Mouse (Mus musculus): Measurements from ENCODE around the gene Rpl7a. TPM values are rescaled to one million over a fixed set of nuclear protein-coding genes. Genes with fewer than 3 reads are reported as not detected.

The Rpl7a gene
- polyA plus RNA-seq, 1 experiment from 2014 or later: 639 TPM

DNA sequence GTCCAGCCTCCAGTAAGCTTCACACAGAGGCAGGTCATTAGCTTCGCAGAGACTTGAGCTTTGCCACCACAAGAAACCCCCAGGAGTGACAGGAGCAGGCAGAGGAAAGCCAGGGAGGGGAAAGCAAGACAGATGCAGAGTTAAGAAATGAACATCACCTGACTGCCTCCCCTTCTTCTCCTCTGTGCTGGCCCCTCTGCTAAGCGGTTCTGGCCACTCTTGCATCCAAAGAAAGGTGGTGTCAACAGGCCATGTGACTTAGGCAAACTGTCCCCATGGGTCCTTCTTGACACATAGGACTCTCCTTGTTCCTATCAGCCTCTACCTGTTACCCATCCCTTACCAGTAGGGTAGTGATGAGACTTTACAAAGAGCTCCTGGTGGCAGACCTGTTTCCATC, 4.6 kb upstream of the Rpl7a start:
- H3K9ac ChIP-seq: no peak overlapping the region
- no peak for ATAC-seq
- 89% methylated on average over 2 of the region's 2 CpGs for WGBS
- H3K27ac ChIP-seq: no peak overlapping the region
- peaks cover 46% of the 10 kb centered on the region for H3K36me3 ChIP-seq (ENCODE audit: poor library complexity, severe bottlenecking)
- H3K4me2 ChIP-seq: no peak overlapping the region
- H3K27me3 ChIP-seq: no peaks in the 10 kb centered on the region
- H3K4me3 ChIP-seq: no peak overlapping the region
- H3K9me3 ChIP-seq (replicated peaks): no peaks in the 10 kb centered on the region
- H3K4me1 ChIP-seq: peaks cover 50% of the 10 kb centered on the region

- Histone ChIP-seq H3K9ac (no peak overlapping the region), H3K36me3 (ENCODE audit: poor library complexity, severe bottlenecking) (peaks cover 47% of the 10 kb centered on the region), H3K4me2 (no peak overlapping the region), H3K9me3 (replicated peaks) (no peaks in the 10 kb centered on the region), H3K27ac (no peak overlapping the region), H3K4me1 (peaks cover 46% of the 10 kb centered on the region), H3K27me3 (no peaks in the 10 kb centered on the region), H3K4me3 (no peak overlapping the region)
- no peak for ATAC-seq
- 93% methylated on average over 3 of the region's 3 CpGs for WGBS
Measured at GRCm38 (mm10) chr2:26906431-26906830, 4.1 kb upstream of the Rpl7a start.

DNA sequence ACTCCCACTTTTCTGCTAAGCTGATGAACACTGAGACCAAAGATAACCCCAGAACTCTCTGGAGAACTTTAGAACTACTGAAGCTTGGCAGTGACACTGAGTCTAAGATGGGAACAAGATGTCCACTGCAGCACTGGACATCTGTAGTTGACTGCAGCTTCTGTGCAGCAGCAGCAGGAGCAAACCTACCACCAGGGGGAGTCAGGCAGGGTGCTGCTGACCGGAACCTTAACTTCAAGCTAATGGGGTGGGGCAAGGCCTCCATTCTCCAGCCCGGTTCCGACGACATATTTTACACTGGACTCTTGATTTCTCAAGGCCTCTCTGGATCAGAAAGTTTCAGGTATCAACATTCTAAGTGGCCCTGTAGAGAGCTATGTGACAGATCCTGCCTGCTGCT, 3.5 kb upstream of the Rpl7a start:
- Histone ChIP-seq H3K27ac (no peak overlapping the region), H3K4me2 (no peak overlapping the region), H3K4me3 (no peak overlapping the region), H3K9me3 (replicated peaks) (no peaks in the 10 kb centered on the region), H3K9ac (no peak overlapping the region), H3K4me1 (peaks cover 46% of the 10 kb centered on the region), H3K36me3 (ENCODE audit: poor library complexity, severe bottlenecking) (peaks cover 53% of the 10 kb centered on the region), H3K27me3 (no peaks in the 10 kb centered on the region)
- 61% methylated on average over 4 of the region's 4 CpGs for WGBS
- no peak for ATAC-seq

GRCm38 (mm10) chr2:26908710-26909386, 1.7 kb upstream of the Rpl7a start:
- no peaks in the 10 kb centered on the region for H3K27me3 ChIP-seq
- no peak for ATAC-seq
- peak overlapping the region; percentile 90 for H3K4me3 ChIP-seq
- H3K4me1 ChIP-seq: peaks cover 46% of the 10 kb centered on the region
- peak overlapping the region; percentile 86 for H3K4me2 ChIP-seq
- WGBS: 90% methylated on average over 18 of the region's 18 CpGs
- no peak overlapping the region for H3K27ac ChIP-seq
- peaks cover 70% of the 10 kb centered on the region for H3K36me3 ChIP-seq (ENCODE audit: poor library complexity, severe bottlenecking)
- no peaks in the 10 kb centered on the region for H3K9me3 ChIP-seq (replicated peaks)
- H3K9ac ChIP-seq: peak overlapping the region; percentile 90

DNA sequence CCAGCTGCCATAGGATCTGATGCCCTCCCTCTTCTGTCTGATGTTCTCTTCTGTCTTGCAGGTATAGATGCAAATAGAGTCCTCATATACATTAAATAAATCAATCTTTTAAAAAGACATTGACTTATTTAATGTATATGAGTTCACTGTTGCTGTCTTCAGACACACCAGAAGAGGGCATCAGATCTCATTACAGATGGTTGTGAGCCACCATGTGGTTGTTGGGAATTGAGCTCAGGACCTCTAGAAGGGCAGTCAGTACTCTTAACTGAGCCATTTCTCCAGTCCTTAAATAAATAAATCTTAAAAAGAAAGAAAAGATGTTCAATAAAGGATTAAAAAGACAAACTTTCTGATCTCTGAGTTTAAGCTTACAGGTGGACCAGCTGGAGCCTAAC, 1.2 kb upstream of the Rpl7a start:
- H3K4me2 ChIP-seq: peak overlapping the region; percentile 86
- peak overlapping the region; percentile 90 for H3K4me3 ChIP-seq
- ATAC-seq: no peak
- peaks cover 73% of the 10 kb centered on the region for H3K36me3 ChIP-seq (ENCODE audit: poor library complexity, severe bottlenecking)
- H3K27ac ChIP-seq: peak overlapping the region; percentile 95
- H3K4me1 ChIP-seq: peaks cover 42% of the 10 kb centered on the region
- H3K9ac ChIP-seq: peak overlapping the region; percentile 90
- H3K27me3 ChIP-seq: no peaks in the 10 kb centered on the region
- no peaks in the 10 kb centered on the region for H3K9me3 ChIP-seq (replicated peaks)

DNA sequence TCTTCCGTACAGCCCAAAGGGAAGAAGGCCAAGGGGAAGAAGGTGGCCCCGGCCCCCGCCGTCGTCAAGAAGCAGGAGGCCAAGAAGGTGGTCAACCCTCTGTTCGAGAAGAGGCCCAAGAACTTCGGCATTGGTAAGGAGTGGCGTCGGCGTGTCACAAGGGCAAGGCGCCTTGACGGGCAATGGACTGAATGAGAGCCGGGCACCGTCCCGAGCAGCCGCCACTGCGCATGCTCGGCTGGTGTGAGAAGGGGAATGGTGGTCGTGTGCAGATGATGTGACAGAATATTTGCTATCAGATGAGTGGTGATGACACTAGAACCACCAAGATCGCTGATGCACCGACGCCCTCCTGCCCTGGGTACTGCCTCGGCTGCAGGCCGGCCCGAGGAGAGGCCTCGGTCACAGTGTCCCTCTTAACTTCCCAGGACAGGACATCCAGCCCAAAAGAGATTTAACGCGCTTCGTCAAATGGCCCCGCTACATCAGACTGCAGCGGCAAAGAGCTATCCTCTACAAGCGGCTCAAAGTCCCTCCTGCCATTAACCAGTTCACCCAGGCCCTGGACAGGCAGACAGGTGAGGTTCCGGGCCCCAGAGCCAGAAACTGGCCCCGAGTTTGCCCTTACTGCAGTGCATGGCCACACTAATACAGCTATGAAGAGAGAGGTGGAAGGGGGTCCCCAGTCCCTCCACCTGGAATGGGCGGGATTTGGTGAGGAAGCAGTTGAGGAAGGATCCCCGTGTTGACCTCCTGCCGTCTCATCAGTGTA, 616 bp downstream of the Rpl7a start:
- peak; percentile 57 for ATAC-seq
- Histone ChIP-seq H3K4me2 (peak overlapping the region; percentile 100), H3K36me3 (ENCODE audit: poor library complexity, severe bottlenecking) (peaks cover 60% of the 10 kb centered on the region), H3K27ac (peak overlapping the region; percentile 95), H3K4me1 (peaks cover 55% of the 10 kb centered on the region), H3K27me3 (no peaks in the 10 kb centered on the region), H3K9me3 (replicated peaks) (no peaks in the 10 kb centered on the region), H3K4me3 (peak overlapping the region; percentile 90), H3K9ac (peak overlapping the region; percentile 98)
- WGBS: under 1% methylated on average over 37 of the region's 37 CpGs

DNA sequence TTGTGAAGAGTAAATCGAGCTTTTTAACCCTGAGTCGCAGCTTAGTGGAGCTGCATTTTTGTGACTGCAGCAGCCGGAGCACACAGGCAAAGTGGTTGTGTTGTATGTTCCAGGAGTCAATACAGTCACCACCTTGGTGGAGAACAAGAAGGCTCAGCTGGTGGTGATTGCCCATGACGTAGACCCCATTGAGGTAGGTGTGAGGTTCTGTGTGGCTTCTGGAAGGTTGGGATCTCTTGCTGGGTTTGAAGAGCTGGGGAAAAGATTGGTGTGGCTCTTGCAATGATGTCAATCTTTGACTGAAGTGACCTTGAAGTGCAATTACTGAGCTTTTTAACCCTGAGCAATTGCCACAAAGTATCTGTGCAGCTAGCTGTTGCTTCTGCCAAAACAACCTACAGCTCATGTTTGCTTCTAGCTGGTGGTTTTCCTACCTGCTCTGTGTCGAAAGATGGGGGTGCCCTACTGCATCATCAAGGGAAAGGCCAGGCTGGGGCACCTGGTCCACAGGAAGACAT, 1.7 kb downstream of the Rpl7a start:
- no peak for ATAC-seq
- peak overlapping the region; percentile 100 for H3K4me2 ChIP-seq
- H3K9ac ChIP-seq: peak overlapping the region; percentile 98
- peaks cover 49% of the 10 kb centered on the region for H3K36me3 ChIP-seq (ENCODE audit: poor library complexity, severe bottlenecking)
- H3K9me3 ChIP-seq (replicated peaks): no peaks in the 10 kb centered on the region
- H3K4me1 ChIP-seq: peaks cover 64% of the 10 kb centered on the region
- 69% methylated on average over 5 of the region's 5 CpGs for WGBS
- H3K27me3 ChIP-seq: no peaks in the 10 kb centered on the region
- H3K27ac ChIP-seq: no peak overlapping the region
- peak overlapping the region; percentile 90 for H3K4me3 ChIP-seq

GRCm38 (mm10) chr2:26913416-26914147, 3.0 kb downstream of the Rpl7a start:
- no peak overlapping the region for H3K27ac ChIP-seq
- 84% methylated on average over 17 of the region's 17 CpGs for WGBS
- H3K4me3 ChIP-seq: no peak overlapping the region
- H3K27me3 ChIP-seq: no peaks in the 10 kb centered on the region
- H3K9me3 ChIP-seq (replicated peaks): no peaks in the 10 kb centered on the region
- peaks cover 49% of the 10 kb centered on the region for H3K36me3 ChIP-seq (ENCODE audit: poor library complexity, severe bottlenecking)
- H3K4me1 ChIP-seq: peaks cover 65% of the 10 kb centered on the region
- H3K9ac ChIP-seq: no peak overlapping the region
- ATAC-seq: no peak
- H3K4me2 ChIP-seq: no peak overlapping the region

- no peak for ATAC-seq
- peaks cover 57% of the 10 kb centered on the region for H3K4me1 ChIP-seq
- H3K4me3 ChIP-seq: no peak overlapping the region
- no peaks in the 10 kb centered on the region for H3K27me3 ChIP-seq
- no peak overlapping the region for H3K27ac ChIP-seq
- H3K9ac ChIP-seq: 0 out of 2 replicates have a peak overlapping the region, but pooled peaks have one; percentile 84
- peaks cover 55% of the 10 kb centered on the region for H3K36me3 ChIP-seq (ENCODE audit: poor library complexity, severe bottlenecking)
- H3K4me2 ChIP-seq: peak overlapping the region; percentile 17; the same call in 1 of the 2 replicates
- no peaks in the 10 kb centered on the region for H3K9me3 ChIP-seq (replicated peaks)
- 62% methylated on average over 8 of the region's 8 CpGs for whole genome bisulfite sequencing
Measured at GRCm38 (mm10) chr2:26914148-26914941, 3.8 kb downstream of the Rpl7a start.

GRCm38 (mm10) chr2:26915927-26916728, 5.6 kb downstream of the Rpl7a start, which contains the start of the genes Surf2 and Surf1:
Gene Surf2, plus strand, starts transcription at chr2:26916367.
Gene Surf1, minus strand, starts transcription at chr2:26916530.
- H3K4me1 ChIP-seq: peaks cover 51% of the 10 kb centered on the region
- 2% methylated on average over 47 of the region's 47 CpGs for WGBS
- peaks cover 72% of the 10 kb centered on the region for H3K36me3 ChIP-seq (ENCODE audit: poor library complexity, severe bottlenecking)

More at GRCm38 (mm10) chr2:26915927-26916728, 5.6 kb downstream of the Rpl7a start, which contains the start of the genes Surf2 and Surf1:
- Histone ChIP-seq H3K4me2 (peak within 1 kb of the TSS; percentile 96), H3K27ac (peak within 1 kb of the TSS; percentile 70), H3K9ac (peak within 1 kb of the TSS; percentile 84), H3K27me3 (no peaks in the 10 kb centered on the region), H3K4me3 (peak within 1 kb of the TSS; percentile 73), H3K9me3 (replicated peaks) (no peaks in the 10 kb centered on the region)
- peak; percentile 84 for ATAC-seq

All from forebrain, embryonic 13.5 days (tissue).